Mouse (Mus musculus) MEL-GATA-1-ER (cell line): ENCODE results near the gene St6gal1.

Experiments
- DNase-seq: peaks from one replicate; pipeline ENCODE4 v3.0.0-alpha.2; 2012; ENCODE audit warnings: low read depth; ENCODE audit errors: extremely low read depth

St6gal1 gene

DNA sequence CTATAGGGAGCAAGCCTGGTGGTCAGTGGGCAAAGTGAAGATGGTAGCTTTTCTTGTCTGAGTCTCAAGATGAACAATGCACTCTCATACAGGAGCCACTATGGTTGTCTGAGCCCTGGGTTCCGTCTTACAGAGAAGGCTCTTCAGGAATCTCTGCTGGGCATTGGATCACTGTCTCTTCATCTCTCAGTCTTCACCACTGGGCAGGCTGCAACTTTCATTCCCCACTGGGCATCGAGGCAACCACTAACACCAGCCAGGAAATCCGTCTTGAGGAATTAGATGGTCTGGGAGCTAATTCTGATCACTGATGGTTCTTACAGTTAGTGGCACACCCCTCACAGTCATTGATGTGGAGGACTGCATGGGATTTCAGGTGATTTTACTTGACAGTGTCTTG lies 73.9 kb downstream of the St6gal1 start:
- DNase-seq: no peak

DNA sequence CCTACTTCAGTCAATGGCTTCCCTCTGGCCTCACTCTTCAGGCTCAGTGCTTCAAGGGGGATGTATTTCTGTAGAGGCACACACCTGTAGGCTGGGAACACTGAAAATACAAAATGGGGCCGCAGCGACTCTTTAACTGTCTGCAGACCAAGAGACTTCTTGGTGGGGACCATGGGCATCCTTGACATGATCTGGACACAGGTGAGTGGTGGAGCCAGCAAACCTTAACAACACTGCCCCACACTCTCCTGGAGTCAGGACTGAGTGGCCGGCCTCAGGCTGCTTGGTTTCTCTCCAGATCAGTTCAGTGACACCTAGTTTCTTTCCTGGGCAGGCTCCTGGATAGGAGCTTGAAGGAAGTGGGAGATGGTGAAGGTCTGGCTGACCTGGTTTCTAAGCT lies 74.4 kb downstream of the St6gal1 start:
- DNase-seq: no peak

DNA sequence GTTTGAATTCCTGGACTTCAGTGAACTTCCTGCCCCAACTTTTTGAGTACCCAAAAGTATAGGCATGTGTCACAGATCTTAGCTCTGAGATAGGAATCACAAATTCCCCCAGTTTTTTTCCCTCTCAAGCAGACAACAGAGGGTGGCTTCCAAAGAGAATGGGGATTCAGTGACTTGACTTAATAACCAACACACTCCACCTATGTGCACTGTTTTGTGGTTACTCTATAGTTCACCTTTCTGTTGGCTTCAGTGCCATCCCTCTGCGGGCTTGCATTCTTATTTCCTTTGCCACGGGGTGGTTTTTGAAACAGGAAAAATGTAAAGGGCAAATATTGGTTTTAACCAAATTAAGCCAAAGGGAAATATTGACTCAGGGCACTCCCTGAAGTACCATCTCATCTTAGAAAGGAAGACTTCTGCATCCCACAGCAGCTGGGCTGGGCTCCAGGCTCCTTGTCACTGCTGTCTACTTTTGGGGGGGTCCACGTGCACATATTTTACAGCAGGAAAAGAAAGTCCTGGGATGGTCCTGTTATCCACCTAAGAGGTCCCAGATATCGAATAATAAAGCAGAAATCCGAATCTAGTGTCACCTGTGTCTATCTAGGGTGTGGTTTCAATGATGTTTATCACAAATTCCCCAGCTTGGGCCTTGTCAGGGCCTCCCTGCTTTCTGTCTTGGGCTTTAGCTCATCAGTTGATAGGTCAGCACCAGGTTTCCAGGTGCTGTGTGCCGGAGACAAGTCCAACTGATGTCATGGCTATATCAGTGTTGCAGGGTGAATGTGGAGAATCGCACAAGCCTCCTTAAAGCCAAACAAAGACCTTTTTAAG lies 75.6 kb downstream of the St6gal1 start:
- DNase-seq: no peak

DNA sequence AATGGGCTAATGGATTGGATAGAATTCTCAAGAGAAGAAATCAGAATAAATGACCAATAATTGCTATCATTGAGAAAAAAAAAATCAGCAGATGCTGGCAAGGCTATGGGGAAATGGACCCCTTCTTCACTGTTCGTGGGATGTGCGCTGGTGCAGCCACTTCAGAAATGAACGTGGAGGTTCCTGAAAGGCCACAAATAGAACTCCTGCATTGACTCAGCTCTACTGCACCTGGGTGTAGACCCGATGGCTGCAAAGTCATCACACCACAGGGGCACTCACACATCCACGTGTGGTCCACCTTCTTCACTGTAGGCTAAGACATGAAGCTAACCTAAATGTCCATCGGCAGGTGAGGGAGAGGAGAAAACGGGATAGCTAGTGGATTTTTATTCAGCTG lies 77.2 kb downstream of the St6gal1 start:
- no peak for DNase-seq

DNA sequence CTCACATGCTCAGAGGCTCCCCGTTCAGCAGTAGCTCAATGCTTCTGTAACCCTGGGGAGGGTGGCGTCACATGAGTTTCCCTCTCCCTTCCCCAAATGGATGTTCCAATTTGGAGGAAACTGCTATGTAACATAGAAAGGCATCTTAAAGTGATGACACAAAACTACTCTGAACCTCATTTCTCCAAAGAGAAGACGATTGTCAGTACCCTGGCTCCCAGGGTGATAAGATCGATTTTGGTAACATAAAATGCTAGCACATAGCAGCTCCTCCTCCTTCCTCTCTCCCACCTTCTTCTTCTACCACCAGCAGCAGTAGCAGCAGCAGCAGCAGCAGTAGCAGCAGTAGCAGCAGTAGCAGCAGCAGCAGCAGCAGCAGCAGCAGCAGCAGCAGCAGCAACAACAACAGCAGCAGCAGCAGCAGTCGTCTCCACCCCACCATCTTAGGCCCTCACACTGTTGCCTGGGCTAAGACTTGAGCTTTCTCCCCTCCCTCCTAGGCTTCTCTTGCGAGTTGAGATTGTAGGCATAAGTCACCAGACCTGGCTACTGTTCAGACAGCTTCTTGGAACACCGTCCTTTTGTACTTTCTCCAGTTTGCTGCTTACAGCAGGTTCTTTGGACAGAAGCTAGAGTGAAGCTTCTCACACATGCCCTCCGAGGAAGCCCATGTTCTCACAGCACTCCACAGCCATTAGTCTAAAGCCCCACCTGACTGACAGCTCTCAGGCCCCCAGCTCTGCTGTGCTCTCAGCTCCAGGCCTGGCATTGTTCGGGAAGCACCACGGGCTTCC lies 81.5 kb downstream of the St6gal1 start:
- no peak for DNase-seq

DNA sequence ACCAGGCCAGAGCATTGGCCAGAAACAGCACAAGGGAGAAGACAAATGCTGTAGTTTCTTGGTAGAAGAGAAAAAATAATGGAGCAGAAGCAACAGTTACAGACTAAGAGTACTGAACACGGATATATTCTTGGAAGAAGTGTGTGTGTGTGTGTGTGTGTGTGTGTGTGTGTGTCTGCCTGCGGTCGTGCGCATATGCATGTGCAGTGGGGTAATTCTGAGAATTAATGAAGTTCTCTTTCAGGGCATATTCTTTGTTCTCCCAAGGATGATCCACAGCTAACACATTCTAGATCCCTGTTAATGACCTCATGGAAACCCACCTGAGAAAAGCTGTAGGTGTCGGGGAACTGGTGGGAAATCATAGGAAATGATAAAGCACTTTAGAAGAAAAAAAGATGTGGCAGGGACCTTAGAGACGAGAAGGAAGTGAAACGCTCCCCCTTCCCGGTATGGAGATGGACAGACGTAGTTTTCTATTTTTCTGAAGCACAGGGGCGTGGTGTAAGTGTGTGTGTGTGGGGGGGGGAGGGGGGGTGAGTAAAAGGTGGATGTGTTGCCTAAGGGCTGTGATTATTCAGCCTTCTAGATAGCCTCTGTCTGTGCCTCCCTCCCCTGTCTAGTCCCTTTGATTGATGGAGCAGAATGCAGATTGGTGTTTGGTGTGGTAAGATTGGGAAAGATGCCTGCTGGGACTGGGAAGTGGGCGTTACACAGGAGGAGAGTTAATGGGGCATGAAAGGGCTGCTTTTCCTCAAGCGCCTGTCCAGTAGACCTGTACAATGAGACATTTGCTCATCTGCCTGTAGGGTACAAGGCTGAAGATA lies 82.8 kb downstream of the St6gal1 start:
- DNase-seq: no peak

DNA sequence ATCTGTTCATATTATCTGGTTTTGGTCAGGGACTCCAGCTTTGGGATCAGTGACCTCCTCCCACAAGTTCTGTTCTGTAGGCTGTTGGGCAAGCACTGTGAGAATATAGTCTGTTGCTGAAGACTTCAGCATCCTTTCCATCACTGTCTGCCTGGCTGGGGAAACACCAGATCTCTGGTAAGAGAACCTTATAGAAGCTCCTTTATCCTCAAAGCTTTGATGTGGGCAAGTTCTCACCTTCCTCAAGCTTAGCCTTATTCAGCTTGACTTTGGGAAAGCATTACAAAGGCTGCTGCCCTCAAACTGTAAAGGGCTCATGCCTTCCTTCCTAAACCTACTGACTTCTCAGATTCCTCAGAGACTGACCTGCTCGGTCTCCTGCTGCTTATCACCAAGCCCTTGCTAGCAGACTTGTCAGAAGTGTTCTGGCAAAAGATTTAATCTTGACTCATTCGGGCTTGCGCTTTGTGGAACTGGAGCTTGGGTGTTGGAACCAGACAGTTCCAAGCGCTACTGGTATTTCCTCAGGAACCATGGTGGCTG lies 83.5 kb downstream of the St6gal1 start:
- DNase-seq: no peak

DNA sequence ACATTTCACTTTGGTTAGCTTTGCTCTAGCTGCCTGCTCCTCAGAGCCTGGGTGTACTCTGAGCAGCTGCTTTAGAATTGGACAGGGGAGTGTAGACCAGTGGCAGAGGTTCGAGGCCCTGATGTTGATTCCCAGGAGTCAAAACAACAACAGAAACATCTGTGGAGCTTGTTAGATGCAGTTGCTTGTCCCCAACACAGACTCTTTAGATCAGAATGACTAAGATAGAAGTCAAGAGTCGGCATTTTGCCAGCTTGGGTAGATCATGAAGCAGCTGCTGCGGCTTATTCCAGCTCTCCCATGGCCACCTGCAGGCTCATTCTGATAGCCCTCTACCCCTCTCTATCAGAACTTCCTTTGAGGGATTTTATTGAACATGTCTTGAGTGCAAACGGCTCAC lies 84.5 kb downstream of the St6gal1 start:
- DNase-seq: no peak

DNA sequence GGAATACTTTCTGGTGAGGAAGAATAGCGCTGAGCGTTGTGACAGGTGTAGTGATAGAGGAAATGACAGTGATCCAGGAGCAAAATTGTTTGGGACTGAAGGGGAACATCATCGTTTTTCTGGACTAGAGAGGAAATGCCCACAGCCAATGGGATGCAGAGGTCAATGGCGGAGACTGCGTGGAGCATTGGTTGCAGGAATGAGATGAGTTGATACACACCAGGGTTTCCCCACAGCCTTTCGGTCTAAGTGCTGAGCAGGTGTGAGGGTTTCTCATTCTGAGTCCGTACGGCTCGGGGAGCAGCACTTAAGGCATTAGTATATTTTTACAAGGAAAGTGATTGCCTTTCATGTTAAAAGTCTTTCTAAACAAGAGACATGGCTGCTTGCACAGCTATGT lies 88.1 kb downstream of the St6gal1 start:
- DNase-seq: no peak

DNA sequence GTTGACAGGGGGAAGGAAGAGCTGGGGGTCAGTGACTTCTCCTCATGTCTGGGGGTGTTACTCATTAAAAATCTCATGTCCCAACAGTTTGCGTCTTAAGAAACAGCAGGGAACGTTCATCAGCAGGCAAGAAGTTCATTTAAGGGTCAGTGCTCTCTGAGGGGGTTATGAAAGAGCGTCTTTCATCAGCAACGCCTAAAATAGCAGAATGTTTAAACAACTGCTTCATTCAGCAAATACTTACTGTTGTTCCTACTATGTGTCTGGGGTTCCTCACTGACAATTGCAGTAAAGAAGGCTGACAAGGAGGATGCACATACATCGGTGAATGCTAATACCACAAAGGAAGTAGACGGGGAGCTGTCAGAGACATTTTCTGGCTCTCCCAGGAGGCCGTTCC lies 90.2 kb downstream of the St6gal1 start:
- no peak for DNase-seq

DNA sequence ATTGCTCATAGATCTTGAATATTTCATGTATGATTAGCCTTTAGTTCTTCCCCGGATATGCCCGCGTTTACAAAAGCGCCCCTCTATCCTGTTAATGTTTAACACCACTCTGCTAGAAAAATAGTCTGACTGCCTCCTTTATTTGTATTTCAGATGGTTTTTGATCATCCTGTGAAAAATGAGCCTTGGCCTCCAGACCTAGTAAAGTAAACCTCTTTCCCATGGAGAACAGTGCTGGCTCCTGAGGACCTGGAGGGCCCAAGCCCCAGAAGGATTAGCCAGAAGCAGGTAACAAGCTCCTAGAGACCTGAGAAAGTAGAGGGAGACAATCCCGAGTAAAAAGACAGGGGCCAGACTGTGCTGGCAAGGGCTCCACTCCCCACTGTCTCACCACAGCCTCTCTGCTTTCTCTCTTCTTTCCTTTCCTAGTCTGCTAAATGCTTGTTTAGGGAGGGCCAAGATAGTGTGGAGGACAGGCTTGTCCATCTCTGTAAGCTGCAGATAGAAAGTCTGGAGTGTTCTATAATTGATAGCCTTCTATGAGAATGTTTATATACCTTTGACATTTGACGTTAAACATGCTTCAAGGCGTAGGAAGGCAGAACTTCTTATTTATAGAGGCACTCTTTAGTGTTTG lies 93.0 kb downstream of the St6gal1 start:
- no peak for DNase-seq

DNA sequence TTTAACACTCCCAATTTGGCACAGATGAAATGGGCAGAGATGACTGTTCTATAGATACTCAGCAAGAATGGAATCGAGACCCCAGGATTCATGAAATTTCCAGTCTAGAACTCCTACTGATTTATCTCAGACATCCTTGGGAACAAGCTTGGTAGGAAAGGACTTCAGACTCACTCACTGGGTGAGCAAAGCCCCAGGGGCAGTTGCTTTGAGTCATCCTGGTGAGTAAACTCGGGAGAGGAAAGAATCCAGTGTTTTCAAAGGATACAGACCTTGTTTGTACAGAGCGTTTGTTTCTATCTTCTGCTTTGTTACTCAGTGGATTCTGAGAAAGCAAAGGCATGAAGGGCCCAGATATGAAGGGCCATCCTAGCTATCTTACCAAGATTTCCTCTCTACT lies 95.5 kb downstream of the St6gal1 start:
- DNase-seq: no peak

DNA sequence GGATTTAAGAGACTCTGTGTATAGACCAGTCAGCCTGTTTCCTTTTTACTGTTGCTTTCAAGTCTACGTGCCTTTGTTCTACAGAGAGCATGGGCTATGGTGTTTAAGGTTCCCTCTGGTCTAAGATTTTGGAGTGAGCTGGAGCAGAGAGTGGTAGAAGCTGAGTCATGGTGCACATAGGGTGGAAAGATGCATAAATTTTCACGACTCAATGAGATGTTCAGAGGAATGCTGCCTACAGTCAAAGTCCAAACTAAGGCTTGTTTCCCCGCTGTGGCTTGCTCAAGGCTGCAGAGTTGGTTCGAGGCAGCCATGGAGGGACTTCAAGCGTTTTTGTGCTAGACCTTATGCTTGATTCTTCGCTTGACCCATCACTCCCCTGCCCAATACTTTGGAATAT lies 96.0 kb downstream of the St6gal1 start:
- no peak for DNase-seq

DNA sequence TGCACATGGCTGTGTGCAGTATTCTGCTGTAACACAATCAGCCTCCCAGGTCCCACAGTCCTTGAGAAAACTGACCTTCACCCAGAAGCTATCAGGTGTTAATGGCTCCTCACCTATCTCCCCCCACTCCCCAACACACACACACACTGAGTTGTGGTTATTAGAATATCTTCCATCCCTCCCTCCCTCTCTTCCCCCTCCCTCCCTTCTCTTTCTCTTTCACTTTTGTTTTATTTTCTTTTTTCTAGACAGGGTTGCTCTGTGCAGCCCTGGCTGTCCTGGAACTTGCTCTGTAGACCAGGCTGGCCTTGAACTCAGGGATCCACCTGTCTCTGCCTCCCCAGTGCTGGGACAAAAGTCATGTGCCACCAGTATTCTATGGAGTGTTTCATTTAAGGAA lies 97.9 kb downstream of the St6gal1 start:
- DNase-seq: no peak

DNA sequence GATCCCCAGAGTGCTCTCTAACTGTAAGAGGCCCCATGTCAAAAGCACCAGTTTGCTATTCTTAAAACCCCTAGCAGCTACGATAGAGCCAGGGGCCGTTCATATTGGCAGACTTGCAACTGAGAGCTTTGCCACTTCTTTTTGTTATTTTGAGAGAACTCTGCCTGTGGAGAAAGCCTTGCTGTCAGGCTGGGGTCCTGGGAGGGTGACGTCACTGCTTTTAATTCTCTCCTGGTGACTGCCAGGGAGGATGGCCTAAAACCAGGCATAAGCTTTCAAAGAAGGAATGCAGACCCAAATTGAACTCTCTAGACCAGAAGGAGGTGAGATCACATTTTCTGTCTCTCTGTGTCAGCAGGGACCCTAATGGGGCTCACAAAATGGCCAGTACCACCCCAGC lies 99.4 kb downstream of the St6gal1 start:
- DNase-seq: no peak

DNA sequence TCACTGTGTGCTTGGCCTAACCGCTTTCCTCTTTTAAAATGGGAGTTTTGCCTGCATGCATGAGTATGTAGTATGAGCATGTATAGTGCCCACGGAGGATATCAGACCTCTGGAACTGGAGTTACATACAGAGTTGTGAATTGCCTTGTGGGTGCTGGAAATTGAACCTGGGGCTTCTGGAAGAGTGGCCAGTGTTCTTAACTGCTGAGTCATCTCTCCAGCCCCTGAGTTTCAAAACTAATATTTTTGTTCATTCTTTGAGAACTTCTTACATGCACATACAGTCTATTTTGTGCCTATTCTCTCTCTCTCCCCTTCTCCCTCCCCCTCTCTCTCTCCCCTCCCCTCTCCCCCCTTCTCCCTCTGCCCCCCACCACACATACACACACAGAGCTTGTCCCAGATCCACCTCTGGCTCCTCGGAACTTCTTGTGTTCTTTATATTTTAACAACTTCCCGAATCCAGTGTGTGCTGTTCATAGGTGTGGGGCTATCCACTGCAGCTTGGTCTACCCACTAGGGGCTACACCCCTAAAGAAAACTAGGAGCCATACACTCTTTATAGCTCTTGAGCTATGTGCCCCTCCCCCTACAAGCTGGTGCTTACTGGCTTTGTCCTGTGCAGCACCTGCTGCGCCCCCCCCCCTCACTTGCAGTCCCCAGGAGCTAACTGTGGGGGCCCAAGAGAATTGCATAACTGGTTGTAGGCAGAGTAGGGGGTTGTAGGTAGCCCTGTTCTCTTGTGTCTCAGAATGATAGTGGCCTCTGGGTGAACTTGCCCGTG lies 100.5 kb downstream of the St6gal1 start:
- no peak for DNase-seq

DNA sequence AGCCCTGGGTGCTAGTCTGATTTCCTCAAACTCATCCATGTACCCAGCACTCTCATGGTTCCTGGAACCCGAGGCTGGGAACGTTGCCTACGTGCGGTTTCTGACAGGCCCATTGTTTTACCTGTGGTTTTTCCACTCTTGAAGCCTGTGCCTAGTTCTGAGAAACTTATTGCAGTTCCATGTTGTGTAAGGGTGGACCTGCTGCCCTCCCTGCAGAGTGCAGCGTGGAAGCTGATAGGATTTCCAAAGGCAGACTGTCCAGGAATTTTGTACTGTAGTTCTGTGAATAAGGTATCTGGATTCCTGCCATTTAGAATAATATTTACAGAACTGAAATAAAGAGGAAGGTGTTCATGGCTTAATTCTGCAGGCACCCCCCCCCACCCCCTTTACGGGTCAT lies 102.1 kb downstream of the St6gal1 start:
- DNase-seq: no peak

DNA sequence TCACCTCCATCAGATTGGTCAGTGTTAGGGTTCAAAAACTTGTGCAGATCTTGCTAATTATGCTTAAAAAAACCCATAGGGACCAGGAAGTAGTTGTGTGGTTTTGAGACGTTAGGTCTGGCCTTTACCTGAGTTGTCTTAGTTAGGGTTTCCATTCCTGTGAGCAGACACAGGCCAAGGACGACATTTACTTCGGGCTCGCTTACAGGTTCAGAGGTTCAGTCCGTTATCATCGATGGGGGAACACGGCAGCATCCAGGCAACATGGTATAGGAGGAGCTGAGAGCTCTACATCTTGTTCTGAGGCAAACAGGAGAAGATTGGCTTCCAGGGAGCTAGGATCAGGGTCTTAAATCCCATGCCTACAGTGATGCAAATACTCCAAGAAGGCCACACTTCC lies 102.7 kb downstream of the St6gal1 start:
- no peak for DNase-seq

DNA sequence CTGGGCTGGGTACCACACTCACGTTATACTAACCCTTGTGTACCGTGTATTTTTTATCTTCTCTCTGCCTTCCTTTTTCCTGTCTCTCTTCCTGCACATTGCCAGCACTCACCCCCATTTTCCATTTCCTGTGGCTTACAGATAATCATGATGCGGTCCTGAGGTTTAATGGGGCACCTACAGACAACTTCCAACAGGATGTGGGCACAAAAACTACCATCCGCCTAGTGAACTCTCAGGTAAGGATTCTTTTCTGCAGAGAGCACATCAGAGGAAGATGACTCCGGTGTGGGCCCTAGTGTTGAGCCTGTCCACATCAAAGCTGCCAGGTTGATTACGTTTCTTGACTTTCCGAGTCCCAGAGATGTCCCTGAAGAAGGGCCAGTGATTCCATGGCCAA lies 103.7 kb downstream of the St6gal1 start:
- DNase-seq: no peak

DNA sequence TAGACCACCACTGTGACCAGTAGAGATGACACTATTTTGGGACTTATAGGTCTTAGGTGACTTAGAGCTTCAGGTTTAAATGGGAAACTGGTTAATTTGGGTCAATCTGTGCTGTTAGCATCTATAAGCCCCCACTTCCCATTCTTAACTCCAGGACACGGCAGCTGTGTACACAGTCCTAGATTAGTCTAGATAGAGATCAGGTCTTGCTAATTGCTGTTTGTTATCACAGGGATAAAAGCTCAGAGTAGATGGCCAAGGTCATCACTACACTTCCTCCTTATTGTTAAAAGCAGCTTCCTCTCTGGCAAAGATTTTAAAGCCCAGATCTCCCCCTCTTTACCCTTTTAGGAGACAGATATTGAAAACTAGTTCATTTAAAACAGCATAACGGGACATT lies 107.6 kb downstream of the St6gal1 start:
- no peak for DNase-seq
